9 mouse cellular contexts compared by ENCODE assay signal in genomic region chr15:102517631-102517975, GRCm38 (mm10). TPM values are rescaled to one million over a fixed set of nuclear protein-coding genes. Genes with fewer than 3 reads are reported as not detected.
A peak's percentile ranks its signal among the peaks of the same experiment; 100 is the strongest.
DNase-seq lines count a peak whose midpoint lies in the region; ATAC-seq and TF ChIP-seq lines count a peak whose summit lies in the region.
"Had no signal": no experiment of that assay in that cellular context is flagged by ENCODE, and none has a peak within 500 bp of the region (broad histone marks: within the 10 kb centered on the region; RNA-seq: fewer than 3 reads in every experiment).

No protein-coding gene starts in this region.

- H3K4me2 ChIP-seq in liver, embryonic 12.5 days: peak overlapping the region; percentile 99

- peak overlapping the region; percentile 84 for H3K4me3 ChIP-seq in gastrocnemius, adult 2 months
- peak overlapping the region; percentile 95 for H3K4me3 ChIP-seq in testis, adult 2 months (ENCODE audit: control insufficient read depth, low read depth, low read length)
- H3K4me3 ChIP-seq in liver, embryonic 12.5 days: peak overlapping the region; percentile 76

- intact Hi-C loops in gastrocnemius, adult 2 months (cut with DNase I): loop anchor here (5.0 kb wide), 1 partner anchor 45 kb away; the partner anchor contains the start of gene Pcbp2
- intact Hi-C loops in gastrocnemius, postnatal 14 days (cut with DNase I; ENCODE audit: low total_unique reads): no loop called here

- no peaks in the 10 kb centered on the region for H3K9me3 ChIP-seq in liver, embryonic 12.5 days (replicated peaks)

- no peak for TF ChIP-seq CTCF in gastrocnemius, adult 2 months (IDR thresholded peaks at IDR 0.05)
- no peak for TF ChIP-seq CTCF in testis, adult 2 months (IDR thresholded peaks at IDR 0.05; ENCODE audit: control insufficient read depth, insufficient read depth, insufficient replicate concordance, low read depth, low read length)

- no peak for DNase-seq in gastrocnemius, adult 2 months
- DNase-seq in gastrocnemius, postnatal 14 days: no peak
- no peak for DNase-seq in testis, postnatal 14 days (ENCODE audit: low spot score)
- DNase-seq in B cell, adult 2 months: no peak
- DNase-seq in cerebellum, adult 8-10 months: no peak
- DNase-seq in adrenal gland, adult 18-20 months (ENCODE audit: low spot score in 2 of 2): no peak

- no peak for ATAC-seq in liver, embryonic 12.5 days

- peak overlapping the region; percentile 71 for H3K9ac ChIP-seq in liver, embryonic 12.5 days

- H3K27ac ChIP-seq in gastrocnemius, adult 2 months: peak overlapping the region; percentile 99
- peak overlapping the region; percentile 62 for H3K27ac ChIP-seq in testis, adult 2 months (ENCODE audit: control insufficient read depth, insufficient read depth, low read depth, low read length)
- H3K27ac ChIP-seq in liver, embryonic 12.5 days: peak overlapping the region; percentile 82

- H3K36me3 ChIP-seq in testis, adult 2 months (ENCODE audit: control insufficient read depth, insufficient read depth, low read length): no peaks in the 10 kb centered on the region
- H3K36me3 ChIP-seq in liver, embryonic 12.5 days: peaks cover 21% of the 10 kb centered on the region

- H3K4me1 ChIP-seq in testis, adult 2 months (ENCODE audit: control insufficient read depth, insufficient read depth, low read length): peaks cover 19% of the 10 kb centered on the region
- peaks cover 48% of the 10 kb centered on the region for H3K4me1 ChIP-seq in liver, embryonic 12.5 days

- no peaks in the 10 kb centered on the region for H3K27me3 ChIP-seq in testis, adult 2 months (ENCODE audit: control insufficient read depth, insufficient read depth, low read length)
- H3K27me3 ChIP-seq in liver, embryonic 12.5 days (replicated peaks): peaks cover 14% of the 10 kb centered on the region

- TF ChIP-seq POLR2A in testis, adult 2 months (IDR thresholded peaks at IDR 0.05; ENCODE audit: control insufficient read depth, low read depth, low read length): no peak; the same call in 1 of the 2 replicates

- under 1% methylated on average over 10 of the region's 10 CpGs for whole genome bisulfite sequencing in liver, embryonic 12.5 days (ENCODE audit: insufficient replicate concordance)

RNA-seq across cellular contexts. Expression of gene Tarbp2, which starts 0.4 kb away (rescaled TPM):
- 10 to 100 TPM; 33.0 to 37.0 TPM for total RNA-seq in gastrocnemius, adult 2 months (2021)
- 10 to 100 TPM; 37.9 to 40.2 TPM for total RNA-seq in gastrocnemius, postnatal 14 days (2021)
- polyA plus RNA-seq in testis, adult 2 months (2012; rRNA removed): 335 and 372 TPM in 2 replicates
- polyA plus RNA-seq in liver, embryonic 12.5 days (2016; fragmentation: Nextera tagmentation; extraction: Ambion mirVana): 63.5 and 66.7 TPM in 2 replicates
- total RNA-seq in adrenal gland, adult 18-20 months (2021): 10 to 100 TPM; 35.5 to 36.1 TPM

RNA-seq across cellular contexts. Expression of gene Map3k12, which starts 0.7 kb away (rescaled TPM):
- total RNA-seq in gastrocnemius, adult 2 months (2021): 1 to 10 TPM; 1.3 to 1.6 TPM
- 1 to 10 TPM; 3.1 TPM for total RNA-seq in gastrocnemius, postnatal 14 days (2021)
- 7.0 and 7.8 TPM in 2 replicates for polyA plus RNA-seq in testis, adult 2 months (2012; rRNA removed)
- 4.2 and 4.5 TPM in 2 replicates for polyA plus RNA-seq in liver, embryonic 12.5 days (2016; fragmentation: Nextera tagmentation; extraction: Ambion mirVana)
- 1 to 10 TPM; 5.8 to 7.6 TPM for total RNA-seq in adrenal gland, adult 18-20 months (2021)

RNA-seq across cellular contexts. Expression of gene Npff, which starts 7.1 kb away (rescaled TPM):
- 1 to 10 TPM; 2.6 TPM for total RNA-seq in gastrocnemius, adult 2 months (2021)
- 1 to 10 TPM; 1.4 to 1.7 TPM for total RNA-seq in gastrocnemius, postnatal 14 days (2021)
- 0.67 and 0.77 TPM in 2 replicates for polyA plus RNA-seq in testis, adult 2 months (2012; rRNA removed)
- 1.0 TPM in 2 replicates for polyA plus RNA-seq in liver, embryonic 12.5 days (2016; fragmentation: Nextera tagmentation; extraction: Ambion mirVana)
- 1 to 10 TPM; 1.8 to 1.9 TPM for total RNA-seq in adrenal gland, adult 18-20 months (2021)

RNA-seq across cellular contexts. Expression of gene Gm10337, which starts 14.1 kb away (rescaled TPM):
- total RNA-seq in gastrocnemius, adult 2 months (2021): not detected
- not detected for total RNA-seq in gastrocnemius, postnatal 14 days (2021)
- not detected in 2 replicates for polyA plus RNA-seq in testis, adult 2 months (2012; rRNA removed)
- polyA plus RNA-seq in liver, embryonic 12.5 days (2016; fragmentation: Nextera tagmentation; extraction: Ambion mirVana): not detected in 2 replicates
- not detected for total RNA-seq in adrenal gland, adult 18-20 months (2021)
- total RNA-seq: left cerebral cortex, postnatal 4 days had no signal

RNA-seq across cellular contexts. Expression of gene Pcbp2, which starts 47.3 kb away (rescaled TPM):
- total RNA-seq in gastrocnemius, adult 2 months (2021): 100 to 1,000 TPM; 401 to 459 TPM
- total RNA-seq in gastrocnemius, postnatal 14 days (2021): 100 to 1,000 TPM; 382 to 414 TPM
- 1,040 and 1,129 TPM in 2 replicates for polyA plus RNA-seq in testis, adult 2 months (2012; rRNA removed)
- polyA plus RNA-seq in liver, embryonic 12.5 days (2016; fragmentation: Nextera tagmentation; extraction: Ambion mirVana): 101 and 104 TPM in 2 replicates
- total RNA-seq in adrenal gland, adult 18-20 months (2021): 100 to 1,000 TPM; 628 to 756 TPM
